Mouse (Mus musculus) bone marrow, adult 2 months (tissue): ENCODE measurements around the gene Il4.

ENCODE experiments used
- CTCF ChIP-seq: fragments of 200-500 bp; IDR thresholded peaks from 2 replicates; pipeline ENCODE4 v1.5.1; 2011; ENCODE audit warnings: low read length, control low read depth; ENCODE audit not compliant: control insufficient read depth, insufficient read depth
- POLR2A ChIP-seq: fragments of 200-500 bp; IDR thresholded peaks from 2 replicates; pipeline ENCODE4 v1.6.1; 2011; ENCODE audit warnings: low read depth, mild to moderate bottlenecking, control low read depth, low read length, borderline replicate concordance; ENCODE audit not compliant: control insufficient read depth

DNA sequence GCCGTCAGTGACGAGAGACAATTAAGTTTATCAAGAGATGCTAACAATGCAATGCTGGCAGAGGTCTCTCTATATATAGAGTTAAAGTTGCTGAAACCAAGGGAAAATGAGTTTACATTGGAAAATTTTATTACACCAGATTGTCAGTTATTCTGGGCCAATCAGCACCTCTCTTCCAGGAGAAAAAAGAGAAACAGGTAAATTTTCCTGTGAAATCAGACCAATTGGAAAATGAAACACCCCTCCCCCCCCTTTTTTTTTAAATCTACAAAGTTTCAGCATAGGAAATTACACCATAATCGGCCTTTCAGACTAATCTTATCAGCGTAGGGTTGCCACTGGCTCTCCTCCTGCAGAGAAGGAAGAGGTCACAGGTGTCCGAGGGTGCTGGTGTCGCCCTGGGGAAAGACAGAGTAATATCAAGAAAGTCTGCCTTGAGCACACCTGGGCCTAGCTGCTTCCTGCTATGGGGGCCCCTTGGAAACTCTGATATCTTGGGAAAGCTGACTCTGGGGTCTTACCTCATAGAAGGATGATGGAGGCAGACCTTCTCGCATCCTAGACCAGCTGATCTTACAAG, at the start of gene Il4:
- TF ChIP-seq CTCF (no peak), POLR2A (no peak)
